Mouse (Mus musculus): ENCODE measurements around the gene Neb. TPM values are rescaled to one million over a fixed set of nuclear protein-coding genes. Genes with fewer than 3 reads are reported as not detected.

Gene Neb
- 3.3 and 19.7 TPM in 2 replicates for polyA plus RNA-seq (2016; fragmentation: Nextera tagmentation; extraction: Ambion mirVana)

- H3K27me3 ChIP-seq: no peaks in the 10 kb centered on the region
- 53% methylated on average over 7 of the region's 7 CpGs for WGBS
- H3K4me3 ChIP-seq: no peak within 1 kb of the TSS
- no peaks in the 10 kb centered on the region for H3K9me3 ChIP-seq (replicated peaks)
- no peaks in the 10 kb centered on the region for H3K4me1 ChIP-seq
- H3K36me3 ChIP-seq: no peaks in the 10 kb centered on the region
- no peak within 1 kb of the TSS for H3K27ac ChIP-seq
- H3K4me2 ChIP-seq (replicated peaks): no peak within 1 kb of the TSS
- no peak for ATAC-seq (ENCODE audit: low FRiP score)
- H3K9ac ChIP-seq: no peak within 1 kb of the TSS
Measured at GRCm38 (mm10) chr2:52378448-52378804, at the start of gene Neb. TSS of gene Neb (minus strand) at chr2:52378474.

DNA sequence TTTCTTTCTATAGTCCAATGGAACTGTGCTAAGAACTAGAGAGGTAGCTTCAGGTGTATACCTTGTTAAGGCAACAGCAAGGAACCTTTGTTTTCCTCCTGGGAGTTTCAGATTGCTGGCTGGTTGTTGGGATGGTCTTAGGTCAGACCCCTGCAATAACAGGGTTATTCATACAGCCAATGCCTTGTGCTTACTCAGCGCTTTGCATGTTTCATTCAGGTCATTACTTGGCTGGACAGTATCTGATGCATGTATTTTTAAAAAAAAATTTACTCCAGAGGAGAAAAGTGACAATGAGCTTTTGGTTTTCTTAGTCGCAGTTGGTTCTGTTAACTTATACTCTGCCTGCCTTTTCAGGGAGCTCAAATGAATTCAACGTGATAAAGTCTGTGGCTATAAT lies 49.1 kb upstream of the Neb start:
- H3K4me3 ChIP-seq: no peak overlapping the region
- H3K9me3 ChIP-seq (replicated peaks): no peaks in the 10 kb centered on the region
- no peak overlapping the region for H3K9ac ChIP-seq
- no peaks in the 10 kb centered on the region for H3K36me3 ChIP-seq
- H3K4me1 ChIP-seq: peaks cover 14% of the 10 kb centered on the region
- no peak overlapping the region for H3K4me2 ChIP-seq (replicated peaks)
- whole genome bisulfite sequencing: 86% methylated on average over 3 of the region's 3 CpGs
- no peaks in the 10 kb centered on the region for H3K27me3 ChIP-seq
- H3K27ac ChIP-seq: no peak overlapping the region
- ATAC-seq (ENCODE audit: low FRiP score): no peak

DNA sequence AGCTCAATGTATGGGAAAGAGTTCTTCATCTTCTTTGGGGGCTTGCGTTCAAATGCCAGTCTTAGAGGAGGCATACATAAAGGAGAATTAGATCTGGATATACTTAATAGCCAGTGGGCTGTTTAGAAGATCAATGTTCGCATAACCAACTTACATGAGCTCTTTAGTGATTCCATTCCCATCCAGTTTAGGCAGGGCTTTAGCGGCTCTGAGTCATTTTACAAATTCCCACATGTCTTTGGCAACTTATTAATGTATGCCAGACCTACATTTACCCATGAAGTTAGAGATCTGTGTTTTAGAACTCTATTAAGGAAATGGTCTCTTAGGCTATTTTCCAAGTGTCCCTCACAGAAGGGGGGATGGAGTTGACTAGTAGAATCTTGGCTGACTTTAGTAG lies 47.8 kb upstream of the Neb start:
- WGBS: 92% methylated on average over 3 of the region's 3 CpGs
- Histone ChIP-seq H3K27me3 (no peaks in the 10 kb centered on the region), H3K27ac (no peak overlapping the region), H3K9me3 (replicated peaks) (no peaks in the 10 kb centered on the region), H3K4me3 (no peak overlapping the region), H3K9ac (no peak overlapping the region), H3K4me2 (replicated peaks) (no peak overlapping the region), H3K36me3 (no peaks in the 10 kb centered on the region), H3K4me1 (peaks cover 25% of the 10 kb centered on the region)
- no peak for ATAC-seq (ENCODE audit: low FRiP score)

DNA sequence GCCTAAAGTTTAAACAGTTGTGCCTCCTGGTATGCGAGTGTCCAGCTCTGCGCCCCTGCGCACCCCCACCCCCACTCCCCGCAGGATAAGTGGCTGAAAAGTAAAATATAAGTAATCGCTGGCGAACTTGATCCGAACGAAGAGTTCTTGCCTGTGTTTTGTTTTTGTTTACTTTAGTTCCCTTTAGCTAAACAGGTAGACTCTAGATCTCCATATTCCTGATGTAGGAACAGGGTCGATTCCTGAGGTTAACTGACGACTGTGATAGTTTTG lies 47.2 kb upstream of the Neb start:
- Histone ChIP-seq H3K27me3 (no peaks in the 10 kb centered on the region), H3K4me3 (peak overlapping the region; percentile 98), H3K9me3 (replicated peaks) (no peaks in the 10 kb centered on the region), H3K36me3 (no peaks in the 10 kb centered on the region), H3K4me2 (replicated peaks) (peak overlapping the region; percentile 70), H3K27ac (peak overlapping the region; percentile 88; the same call in 1 of the 2 replicates), H3K4me1 (peaks cover 27% of the 10 kb centered on the region), H3K9ac (peak overlapping the region; percentile 96)
- 32% methylated on average over 10 of the region's 10 CpGs for WGBS
- no peak for ATAC-seq (ENCODE audit: low FRiP score)

GRCm38 (mm10) chr2:52424747-52425522 lies 46.7 kb upstream of the Neb start, which contains the start of gene Arl5a:
TSS of gene Arl5a (minus strand) at chr2:52424901.
- Histone ChIP-seq H3K4me1 (peaks cover 27% of the 10 kb centered on the region), H3K27me3 (no peaks in the 10 kb centered on the region), H3K9me3 (replicated peaks) (no peaks in the 10 kb centered on the region), H3K4me3 (peak within 1 kb of the TSS; percentile 98), H3K36me3 (no peaks in the 10 kb centered on the region), H3K27ac (peak within 1 kb of the TSS; percentile 88), H3K4me2 (replicated peaks) (peak within 1 kb of the TSS; percentile 70), H3K9ac (peak within 1 kb of the TSS; percentile 96)
- ATAC-seq (ENCODE audit: low FRiP score): peak; percentile 97
- WGBS: 1% methylated on average over 57 of the region's 57 CpGs

DNA sequence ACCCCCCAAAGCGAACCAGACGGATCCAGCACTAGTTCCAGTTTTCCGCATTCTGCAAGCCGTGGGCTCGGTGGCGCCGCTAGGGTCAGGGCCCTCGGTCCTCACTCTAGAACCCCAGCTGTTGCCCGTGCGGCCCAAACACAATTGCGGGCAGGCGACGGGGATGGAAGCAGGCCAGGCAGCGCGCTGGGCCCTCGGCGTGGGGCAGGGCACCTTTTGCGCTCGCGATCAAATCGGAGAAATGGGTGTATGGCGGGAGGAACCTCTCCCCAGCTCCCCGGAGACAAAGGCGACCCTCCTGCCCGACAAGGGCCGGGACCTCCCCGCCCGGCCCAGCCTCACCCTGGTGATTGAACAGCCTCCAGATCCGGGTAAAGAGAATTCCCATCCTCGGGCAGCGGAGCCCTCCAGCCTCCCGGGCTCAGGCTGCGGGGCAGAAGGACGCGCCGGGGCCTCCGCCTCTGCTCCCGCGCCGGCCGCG lies 46.0 kb upstream of the Neb start:
- Histone ChIP-seq H3K27ac (peak overlapping the region; percentile 88), H3K4me1 (peaks cover 27% of the 10 kb centered on the region), H3K9ac (peak overlapping the region; percentile 96), H3K4me3 (peak overlapping the region; percentile 98), H3K27me3 (no peaks in the 10 kb centered on the region), H3K36me3 (no peaks in the 10 kb centered on the region), H3K4me2 (replicated peaks) (peak overlapping the region; percentile 70), H3K9me3 (replicated peaks) (no peaks in the 10 kb centered on the region)
- WGBS: under 1% methylated on average over 42 of the region's 42 CpGs
- ATAC-seq (ENCODE audit: low FRiP score): peak; percentile 90

- no peak for ATAC-seq (ENCODE audit: low FRiP score)
- WGBS: 4% methylated on average over 16 of the region's 16 CpGs
- H3K9me3 ChIP-seq (replicated peaks): no peaks in the 10 kb centered on the region
- peak overlapping the region; percentile 96 for H3K9ac ChIP-seq
- H3K4me1 ChIP-seq: peaks cover 27% of the 10 kb centered on the region
- H3K4me2 ChIP-seq (replicated peaks): peak overlapping the region; percentile 70
- peak overlapping the region; percentile 98 for H3K4me3 ChIP-seq
- H3K27ac ChIP-seq: peak overlapping the region; percentile 88
- H3K36me3 ChIP-seq: no peaks in the 10 kb centered on the region
- no peaks in the 10 kb centered on the region for H3K27me3 ChIP-seq
Measured at GRCm38 (mm10) chr2:52423611-52424247, 45.5 kb upstream of the Neb start.

GRCm38 (mm10) chr2:52422871-52423610 lies 44.8 kb upstream of the Neb start:
- ATAC-seq (ENCODE audit: low FRiP score): no peak
- Histone ChIP-seq H3K27ac (no peak overlapping the region), H3K9ac (peak overlapping the region; percentile 25; the same call in 1 of the 2 replicates), H3K4me3 (peak overlapping the region; percentile 98), H3K4me1 (peaks cover 27% of the 10 kb centered on the region), H3K4me2 (replicated peaks) (peak overlapping the region; percentile 70), H3K9me3 (replicated peaks) (no peaks in the 10 kb centered on the region), H3K27me3 (no peaks in the 10 kb centered on the region), H3K36me3 (no peaks in the 10 kb centered on the region)
- WGBS: 65% methylated on average over 8 of the region's 8 CpGs

DNA sequence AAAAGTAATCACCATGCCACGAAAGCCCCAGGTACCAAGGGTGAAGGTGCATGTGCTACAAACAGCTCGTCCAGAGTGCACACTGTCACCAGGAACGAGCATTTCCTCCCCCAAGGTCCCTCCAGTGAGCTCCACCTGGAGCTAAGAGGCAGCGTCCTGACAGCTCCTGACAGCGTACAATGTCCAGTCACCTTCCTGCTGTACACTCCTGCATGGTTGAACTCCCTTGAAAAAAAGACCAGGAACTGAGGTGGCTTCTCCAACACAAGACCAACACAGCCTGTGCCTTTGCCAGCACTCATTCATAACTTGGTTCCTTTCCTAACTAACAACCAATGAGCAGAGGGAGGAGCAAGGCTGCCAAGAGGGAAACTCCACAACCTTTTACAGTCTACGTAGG lies 42.9 kb upstream of the Neb start:
- no peak for ATAC-seq (ENCODE audit: low FRiP score)
- Histone ChIP-seq H3K9me3 (replicated peaks) (peaks cover 6% of the 10 kb centered on the region; the same call in 1 of the 2 replicates), H3K9ac (no peak overlapping the region), H3K4me3 (no peak overlapping the region), H3K4me1 (peaks cover 27% of the 10 kb centered on the region), H3K27ac (no peak overlapping the region), H3K4me2 (replicated peaks) (no peak overlapping the region), H3K27me3 (no peaks in the 10 kb centered on the region), H3K36me3 (peaks cover 10% of the 10 kb centered on the region)
- WGBS: 74% methylated on average over 6 of the region's 6 CpGs

DNA sequence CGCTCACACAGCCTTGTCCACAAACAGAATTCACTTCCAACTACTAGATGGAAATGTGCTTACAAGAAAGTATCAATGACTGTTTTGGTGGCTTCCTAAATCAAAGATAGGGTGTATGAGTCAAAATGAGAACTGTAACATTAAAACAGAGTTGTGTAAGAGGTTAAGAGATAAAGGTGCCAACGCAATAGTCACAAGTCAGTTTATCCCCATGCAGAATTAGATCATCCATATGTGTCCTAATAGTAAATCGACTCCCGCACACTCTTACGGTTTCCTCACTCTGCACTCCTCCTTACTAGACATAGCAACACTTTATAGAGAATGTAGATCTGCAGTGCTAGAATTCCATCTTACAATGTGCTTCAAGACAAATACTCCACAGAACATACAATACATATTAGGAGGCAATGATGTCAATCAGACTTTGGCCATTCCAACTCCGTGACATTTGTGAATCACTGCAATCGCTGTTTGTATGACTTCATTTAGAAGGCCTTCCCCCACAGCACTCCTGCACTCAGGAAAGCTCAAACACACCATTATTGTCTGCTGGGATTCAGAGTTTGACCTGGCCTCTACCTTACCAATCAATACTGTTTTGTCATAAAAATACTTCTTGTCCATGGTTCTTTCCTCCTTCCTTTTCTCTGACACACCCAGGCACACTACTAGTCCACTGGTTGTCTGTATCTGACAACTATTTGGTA lies 41.9 kb upstream of the Neb start:
- peaks cover 20% of the 10 kb centered on the region for H3K36me3 ChIP-seq
- H3K4me3 ChIP-seq: no peak overlapping the region
- H3K27ac ChIP-seq: no peak overlapping the region
- H3K9ac ChIP-seq: no peak overlapping the region
- ATAC-seq (ENCODE audit: low FRiP score): no peak
- H3K4me1 ChIP-seq: peaks cover 24% of the 10 kb centered on the region
- WGBS: 93% methylated on average over 7 of the region's 7 CpGs
- peaks cover 15% of the 10 kb centered on the region; the same call in 1 of the 2 replicates for H3K9me3 ChIP-seq (replicated peaks)
- H3K27me3 ChIP-seq: no peaks in the 10 kb centered on the region
- H3K4me2 ChIP-seq (replicated peaks): no peak overlapping the region

- no peak overlapping the region for H3K4me3 ChIP-seq
- 73% methylated on average over 6 of the region's 6 CpGs for WGBS
- H3K27me3 ChIP-seq: no peaks in the 10 kb centered on the region
- no peak overlapping the region for H3K27ac ChIP-seq
- H3K4me2 ChIP-seq (replicated peaks): no peak overlapping the region
- peaks cover 15% of the 10 kb centered on the region; the same call in 1 of the 2 replicates for H3K9me3 ChIP-seq (replicated peaks)
- H3K36me3 ChIP-seq: peaks cover 28% of the 10 kb centered on the region
- H3K4me1 ChIP-seq: peaks cover 24% of the 10 kb centered on the region
- no peak for ATAC-seq (ENCODE audit: low FRiP score)
- no peak overlapping the region for H3K9ac ChIP-seq
Measured at GRCm38 (mm10) chr2:52419295-52419694, 41.0 kb upstream of the Neb start.
